Mouse (Mus musculus): ENCODE results near the gene Nr2f1.

The Nr2f1 gene

DNA sequence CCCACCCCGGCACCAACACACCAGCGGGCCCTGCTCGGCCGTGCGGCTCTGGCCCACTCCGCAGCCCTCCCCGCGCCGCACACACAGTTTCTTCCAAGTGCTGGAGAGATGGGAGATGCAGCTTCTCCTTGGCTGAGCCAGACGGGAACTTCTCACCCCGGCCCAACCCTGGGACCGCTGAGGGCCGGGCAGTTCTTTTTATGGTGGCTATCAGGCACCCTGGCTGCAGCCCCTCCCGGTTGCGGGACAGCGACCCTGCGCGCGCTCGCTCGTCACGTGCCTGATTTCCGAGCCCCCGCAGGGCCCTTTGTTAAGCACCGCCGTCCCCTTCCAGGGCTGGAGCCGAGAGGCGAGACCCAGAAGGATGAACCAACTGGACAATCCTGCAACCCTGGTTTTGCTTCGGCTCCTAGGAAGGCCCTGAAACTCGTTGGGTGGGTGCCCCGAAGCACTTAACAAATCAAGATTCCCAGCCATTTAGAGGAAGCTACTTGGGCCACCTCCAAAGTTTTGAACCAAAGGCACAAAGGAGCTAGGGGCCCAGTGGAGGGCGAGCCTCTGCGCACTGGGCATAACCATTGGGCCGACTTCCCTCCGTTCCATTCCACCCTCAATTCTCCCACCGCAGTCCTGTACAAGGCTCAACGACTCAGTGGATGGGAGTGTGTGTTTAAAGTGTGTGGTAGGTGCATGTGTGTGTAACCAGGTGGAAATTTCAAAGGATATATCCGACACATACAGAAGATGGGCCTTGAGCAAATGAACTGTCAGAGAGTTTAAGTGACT is 20.1 kb downstream of the Nr2f1 start:
- no peak for DNase-seq (ENCODE audit: low spot score)

DNA sequence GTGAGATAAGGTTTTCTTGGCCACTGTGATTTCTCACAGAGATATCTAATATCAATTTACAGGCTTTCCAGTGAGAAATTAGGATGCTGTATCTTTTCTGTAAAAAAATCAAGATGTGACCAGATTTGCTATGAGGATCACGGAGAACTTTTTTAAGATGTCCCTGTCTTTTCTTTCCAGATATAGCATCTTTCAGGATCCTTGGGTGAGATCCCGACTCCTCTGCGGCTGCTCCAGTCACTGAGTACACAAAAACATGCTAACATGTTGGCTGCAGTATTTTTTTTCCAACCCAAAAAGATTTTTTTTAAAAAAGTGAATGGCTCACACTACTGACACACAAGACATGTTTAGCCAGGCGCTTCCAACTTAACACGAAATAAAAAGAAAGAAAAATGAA is 20.8 kb downstream of the Nr2f1 start:
- DNase-seq (ENCODE audit: low spot score): no peak

DNA sequence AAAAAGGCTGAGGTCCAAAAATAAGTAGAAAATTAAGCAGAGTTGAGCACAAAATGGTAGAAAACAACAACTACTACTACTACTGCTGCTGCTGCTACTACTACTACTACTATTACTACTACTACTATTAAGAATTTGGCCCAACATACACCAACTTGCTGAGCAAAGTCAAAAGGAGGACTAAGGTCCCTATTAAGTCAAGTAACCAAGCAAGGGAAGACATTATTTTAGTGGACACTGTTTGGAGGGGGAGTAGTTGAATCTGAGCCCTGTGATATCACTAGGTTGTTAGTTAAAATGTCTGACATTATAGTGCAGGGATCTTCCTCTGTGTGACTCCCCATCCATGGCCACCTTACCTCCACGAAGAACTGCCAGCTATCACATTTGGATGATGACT is 21.5 kb downstream of the Nr2f1 start:
- no peak for DNase-seq (ENCODE audit: low spot score)

DNA sequence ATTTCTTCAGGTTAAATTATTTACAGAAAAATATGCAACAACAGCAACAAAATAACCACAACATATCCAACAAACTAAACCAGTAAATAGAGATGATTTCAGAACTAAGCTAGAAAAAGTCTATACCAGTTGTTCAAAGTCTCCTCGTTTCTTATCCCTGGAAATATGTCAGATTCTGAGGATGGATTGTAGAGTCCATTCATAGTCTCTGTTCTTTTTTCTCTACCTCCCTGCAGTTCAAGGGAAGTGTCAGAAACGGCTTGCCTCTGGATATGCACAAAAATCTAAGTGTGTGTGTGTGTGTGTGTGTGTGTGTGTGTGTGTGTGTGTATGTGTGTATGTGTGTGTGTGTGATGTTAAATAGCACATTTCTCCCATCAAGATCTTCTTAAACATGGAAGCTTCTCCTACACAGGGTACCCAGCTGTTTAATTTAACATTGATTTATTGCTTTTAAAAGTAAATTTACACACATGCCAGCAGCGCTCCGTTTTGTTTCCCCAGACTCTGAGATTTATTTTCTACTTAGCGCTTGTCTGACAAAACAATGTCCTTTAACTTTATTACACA is 22.1 kb downstream of the Nr2f1 start:
- DNase-seq (ENCODE audit: low spot score): no peak

DNA sequence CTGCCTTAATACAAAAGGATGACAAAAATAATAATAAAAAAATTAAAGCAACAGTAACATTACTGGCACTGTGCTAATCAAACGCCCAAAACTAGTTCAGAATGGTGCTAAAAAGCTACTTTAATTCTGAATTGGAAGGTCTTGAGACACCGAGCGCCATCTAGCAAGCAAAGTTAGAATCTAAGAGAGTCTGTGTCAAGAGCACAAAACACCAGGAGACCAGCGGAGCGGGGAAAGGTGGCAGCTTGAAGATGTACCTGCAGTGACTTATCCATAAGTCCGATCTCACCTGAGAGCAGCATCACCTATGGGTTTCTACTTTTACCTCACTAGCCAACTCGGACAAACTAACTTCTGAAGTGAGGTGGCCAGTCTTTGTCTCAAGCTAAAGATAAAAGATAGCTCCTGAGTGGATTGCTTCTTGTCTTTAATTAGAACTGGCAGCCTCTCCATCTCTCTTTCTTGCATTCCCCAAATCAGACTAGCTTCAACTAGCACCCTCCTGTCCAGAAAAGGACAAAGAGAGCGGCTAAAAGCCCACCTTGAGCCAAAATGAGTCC is 23.7 kb downstream of the Nr2f1 start:
- no peak for DNase-seq (ENCODE audit: low spot score)

DNA sequence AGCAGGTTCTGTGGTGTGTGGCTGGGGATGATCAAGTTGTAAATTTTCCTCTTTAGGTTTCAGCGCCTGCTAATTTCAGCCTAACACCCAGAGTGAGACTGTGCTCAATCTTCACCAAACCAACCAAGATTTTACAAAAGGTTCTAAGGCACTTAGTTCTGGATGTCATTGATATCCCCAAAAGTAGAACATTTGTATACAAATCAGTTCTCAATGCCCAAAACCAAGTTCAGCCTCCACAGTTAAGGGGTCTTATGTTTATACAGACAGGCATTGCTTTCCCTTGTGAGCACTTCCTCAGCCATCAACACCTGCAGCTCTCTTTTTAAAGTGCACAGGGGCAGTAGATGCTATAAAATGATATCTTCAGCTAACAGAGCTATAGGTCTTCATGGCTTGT is 24.7 kb downstream of the Nr2f1 start:
- no peak for DNase-seq (ENCODE audit: low spot score)

DNA sequence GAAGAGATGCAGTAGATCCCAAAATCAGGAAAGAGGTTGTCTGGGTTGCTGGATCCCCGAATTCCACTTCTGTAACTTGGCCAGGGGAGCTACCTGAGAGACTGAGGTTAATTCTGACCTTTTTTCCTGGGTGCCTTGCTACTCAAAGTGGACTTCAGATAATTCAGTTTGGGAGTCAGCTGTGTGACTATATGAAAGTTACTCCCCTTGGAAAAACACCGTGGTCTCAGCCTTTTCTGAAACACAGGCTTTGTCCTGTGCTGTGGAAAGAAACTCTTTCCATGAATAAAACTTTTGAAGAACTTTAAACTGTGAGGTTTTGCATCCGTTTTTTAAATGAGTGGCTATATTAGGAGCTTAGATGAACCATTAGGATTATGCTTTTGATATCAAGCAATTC is 25.4 kb downstream of the Nr2f1 start:
- no peak for DNase-seq (ENCODE audit: low spot score)

DNA sequence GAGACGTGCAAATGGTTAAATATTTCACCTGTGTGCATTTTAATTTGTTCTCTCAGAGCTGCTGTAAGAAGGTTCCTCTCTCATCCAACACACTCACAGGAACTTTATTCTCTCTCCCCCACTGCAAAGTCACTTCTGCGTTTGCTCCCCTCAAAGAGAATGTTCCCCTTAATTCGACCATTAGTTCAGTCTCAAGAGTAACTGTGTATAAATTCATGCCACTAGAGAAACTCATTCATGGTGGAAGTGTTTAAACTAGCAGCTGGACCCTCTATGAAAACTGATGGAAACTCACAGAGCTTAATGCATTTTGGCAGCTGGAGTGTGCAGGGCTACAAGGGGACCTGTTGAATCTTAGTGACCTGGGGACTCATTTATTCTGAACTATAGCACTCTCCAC is 26.7 kb downstream of the Nr2f1 start:
- no peak for DNase-seq (ENCODE audit: low spot score)

DNA sequence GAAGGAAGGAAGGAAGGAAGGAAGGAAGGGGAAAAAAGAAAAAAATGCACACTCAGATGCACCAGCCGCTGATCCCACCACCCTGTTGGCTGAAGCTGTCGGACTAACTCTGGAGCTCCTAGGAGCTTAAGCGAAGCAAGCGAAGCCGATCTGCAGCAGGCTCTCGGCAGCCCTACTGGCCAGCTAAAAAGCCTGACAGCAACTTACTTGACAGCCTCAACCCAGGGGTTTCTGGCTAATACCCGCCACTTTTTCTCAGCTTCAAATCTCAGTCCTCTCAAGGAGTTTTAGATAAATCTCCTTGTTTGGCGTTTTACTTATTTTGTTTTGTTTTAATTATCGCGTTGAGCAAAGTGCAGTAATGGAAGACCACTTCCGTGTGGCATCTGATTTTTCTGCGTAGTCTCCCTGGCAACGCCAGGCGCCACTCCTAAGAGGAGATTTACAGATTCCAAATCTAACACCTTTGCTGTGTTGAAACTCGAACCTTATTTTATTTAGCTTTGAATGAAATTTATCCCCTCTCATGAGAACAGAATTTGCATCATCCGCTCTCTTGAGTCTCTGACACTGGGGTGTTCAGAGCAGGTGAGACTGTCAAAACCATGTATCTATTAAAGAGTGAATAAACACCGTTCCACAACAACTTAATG is 27.4 kb downstream of the Nr2f1 start:
- no peak for DNase-seq (ENCODE audit: low spot score)

DNA sequence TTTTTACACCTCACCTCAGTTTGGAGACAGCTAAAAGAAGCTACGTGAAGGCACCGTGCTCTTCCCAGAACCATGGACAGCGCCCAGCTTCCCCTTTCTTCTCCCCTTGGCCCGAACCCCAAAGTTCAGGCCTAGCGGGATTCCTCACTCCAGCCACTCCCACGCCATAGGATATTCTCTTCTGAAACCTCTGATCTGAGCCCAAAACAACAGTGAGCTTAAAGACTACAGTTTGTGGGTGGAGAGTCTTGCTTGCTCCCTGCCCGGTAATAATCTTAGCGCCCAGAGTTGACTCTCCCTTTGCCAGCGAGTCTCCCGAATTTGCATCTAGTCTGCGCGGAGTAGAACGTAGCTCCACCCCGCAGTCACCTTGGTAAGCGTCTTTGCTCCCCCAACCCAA is 28.2 kb downstream of the Nr2f1 start:
- DNase-seq (ENCODE audit: low spot score): no peak

DNA sequence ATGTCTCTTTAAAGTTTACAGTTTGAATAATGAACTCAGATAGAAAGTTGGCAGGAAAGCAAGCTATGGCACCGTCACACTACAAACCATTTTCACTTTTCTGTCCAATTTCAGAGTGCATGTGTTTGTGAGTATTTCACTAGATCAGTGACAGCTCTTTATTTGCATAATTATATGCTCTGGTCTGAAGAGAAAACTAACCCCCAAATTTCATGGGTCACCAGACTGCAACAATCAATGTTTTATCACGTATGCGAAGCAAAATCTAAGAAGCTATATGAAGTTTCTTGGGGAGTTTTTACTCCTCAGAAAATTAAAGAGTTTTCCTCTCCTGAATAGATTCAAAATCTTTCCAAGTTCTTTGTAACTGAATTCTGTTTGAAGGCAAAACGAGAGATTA is 31.4 kb downstream of the Nr2f1 start:
- DNase-seq (ENCODE audit: low spot score): no peak

DNA sequence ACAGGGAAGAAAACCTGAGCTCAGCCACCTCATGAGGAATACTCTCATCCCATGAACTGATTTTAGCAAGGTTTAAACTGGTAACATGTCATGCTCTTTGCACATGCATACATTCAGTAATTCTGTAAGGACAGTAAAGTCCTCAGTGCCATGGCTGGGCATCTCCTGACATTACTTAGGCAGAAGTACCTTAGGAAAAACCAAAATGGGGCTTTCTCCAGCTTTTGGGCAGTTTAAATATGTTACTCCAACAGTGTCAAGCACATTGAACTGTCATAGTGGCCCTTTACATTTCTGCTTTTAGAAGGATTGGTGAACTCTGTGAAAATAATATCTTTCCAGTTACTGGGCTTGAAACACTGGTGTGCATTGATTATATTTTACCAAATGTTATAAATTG is 34.6 kb downstream of the Nr2f1 start:
- DNase-seq (ENCODE audit: low spot score): no peak

DNA sequence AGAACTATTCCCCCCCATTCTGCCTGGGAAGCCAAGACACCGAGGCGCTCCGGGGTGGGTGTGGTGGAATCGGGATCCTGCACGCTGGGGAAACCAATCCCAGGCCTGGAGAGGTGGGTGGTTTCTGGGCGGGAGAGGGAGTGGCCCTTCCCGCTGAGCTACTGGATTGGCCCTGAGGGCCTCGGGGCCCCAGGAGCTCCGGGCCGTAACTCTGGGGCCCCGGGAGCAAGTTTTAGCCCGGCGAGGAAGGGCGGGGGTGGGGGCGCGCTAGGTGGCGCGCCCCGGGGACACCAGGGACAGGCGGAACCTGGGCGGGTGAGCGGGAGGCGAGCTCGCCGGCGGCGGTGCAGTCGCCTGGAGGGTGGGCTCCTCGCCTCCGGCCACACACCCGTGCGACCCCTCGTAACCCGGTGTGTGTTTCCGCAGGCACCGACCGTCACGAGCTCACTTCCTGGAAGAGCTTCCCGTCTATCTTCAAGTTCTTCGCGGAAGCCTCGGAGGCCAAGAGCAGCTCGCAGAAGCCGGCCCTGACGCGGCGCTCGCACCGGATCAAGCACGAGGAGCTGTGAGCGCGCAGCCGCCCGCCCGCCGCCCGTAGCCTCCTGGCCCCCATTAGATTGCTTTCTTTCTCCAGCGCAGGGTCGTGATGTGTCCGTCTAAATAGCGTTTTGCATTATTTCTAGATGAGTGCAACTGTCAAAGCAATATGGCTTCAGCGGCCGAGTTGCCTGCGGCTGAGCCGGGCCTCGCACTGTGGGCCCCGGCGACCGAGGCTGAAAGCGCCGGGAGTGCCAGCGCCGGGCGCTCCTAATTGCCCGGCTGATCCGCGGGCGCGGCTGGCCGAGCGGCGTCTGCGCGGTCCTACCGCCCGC is 36.2 kb downstream of the Nr2f1 start:
- peak; percentile 60 for DNase-seq (ENCODE audit: low spot score)

DNA sequence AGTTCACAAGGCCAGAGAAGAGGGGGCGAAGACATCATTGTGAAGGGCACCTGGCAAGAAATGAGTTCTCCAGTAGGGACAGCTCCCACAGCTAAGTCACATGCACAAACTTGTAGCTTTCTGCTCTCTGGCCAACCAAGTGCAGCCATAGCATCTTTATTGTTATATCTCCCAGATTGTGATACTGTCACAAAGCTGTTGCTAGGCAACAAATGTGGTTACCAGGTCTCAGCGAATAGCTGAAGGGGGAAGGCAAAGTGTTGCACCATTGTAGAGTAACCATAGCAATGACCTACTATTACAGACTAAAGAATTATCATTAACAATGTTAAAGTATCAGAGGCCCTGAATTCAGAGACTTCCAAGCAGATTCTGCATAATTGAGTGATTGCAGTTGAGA is 37.4 kb downstream of the Nr2f1 start:
- no peak for DNase-seq (ENCODE audit: low spot score)

DNA sequence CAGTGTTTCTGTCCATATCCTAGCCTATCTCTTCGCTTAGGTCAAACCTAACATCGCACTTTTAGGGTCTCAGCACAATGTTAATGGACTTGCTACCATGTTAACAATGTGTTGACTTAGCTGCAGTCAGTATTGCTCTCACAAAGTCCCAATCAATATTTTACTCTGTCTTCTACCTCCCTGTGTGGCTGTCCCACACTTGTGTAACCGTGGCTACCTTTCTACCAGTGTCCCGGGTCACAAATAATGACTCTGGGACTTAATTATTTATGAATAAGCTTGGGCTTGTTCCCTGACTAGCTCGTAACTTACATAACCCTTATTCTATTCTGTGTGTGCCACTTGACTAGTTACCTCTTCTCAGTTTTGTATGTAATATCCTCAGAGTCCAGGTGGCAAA is 42.1 kb downstream of the Nr2f1 start:
- DNase-seq (ENCODE audit: low spot score): no peak
